Mouse (Mus musculus) embryonic fibroblast, embryonic 13.5 days (primary cell): Measurements from ENCODE around the gene Pnkp.
A peak's percentile ranks its signal among the peaks of the same experiment; 100 is the strongest.

Experiments used
- CTCF ChIP-seq: IDR thresholded peaks from 2 replicates; pipeline ENCODE4 v1.5.1; 2011; ENCODE audit warnings: mild to moderate bottlenecking, control low read depth, low read length, moderate library complexity, borderline replicate concordance; ENCODE audit not compliant: insufficient read depth
- POLR2A ChIP-seq: IDR thresholded peaks from 2 replicates; pipeline ENCODE4 v1.6.1; 2011; ENCODE audit warnings: low read depth, mild to moderate bottlenecking, control low read depth, low read length, moderate library complexity

DNA sequence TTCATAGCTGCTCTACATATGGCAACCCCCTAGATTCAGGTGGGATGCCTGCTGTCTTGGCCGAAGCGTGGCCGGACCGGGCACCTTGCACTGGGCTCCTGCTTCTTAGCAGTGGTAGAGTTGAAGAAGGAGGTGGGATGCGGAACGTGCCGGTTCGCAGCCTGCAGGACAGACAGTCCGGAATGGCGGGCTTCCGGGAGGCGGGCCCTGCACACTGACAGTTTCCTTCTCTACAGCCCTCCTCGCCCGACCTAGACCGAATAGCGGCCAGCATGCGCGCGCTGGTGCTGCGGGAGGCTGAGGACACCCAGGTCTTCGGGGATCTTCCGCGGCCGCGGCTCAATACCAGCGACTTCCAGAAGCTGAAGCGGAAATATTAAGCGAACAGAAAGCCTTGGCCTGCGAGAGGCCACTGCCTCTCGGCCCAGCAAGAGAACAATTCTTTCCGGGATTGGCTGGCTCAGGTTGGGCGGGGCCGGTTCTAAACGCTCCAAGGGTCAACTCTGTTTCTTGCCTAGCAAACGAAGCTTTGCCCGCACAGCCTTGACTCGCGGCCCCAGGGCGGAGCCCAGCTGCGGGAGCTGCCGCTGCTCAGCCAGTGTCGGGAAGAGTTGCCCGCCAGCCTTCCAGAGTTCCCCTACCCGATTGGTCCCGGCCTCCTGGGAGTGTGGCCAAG, 2.4 kb upstream of the Pnkp start:
- TF ChIP-seq CTCF: no peak
- peak; percentile 54 for TF ChIP-seq POLR2A
